Mouse (Mus musculus): ENCODE data around the gene Cd24a. TPM values are rescaled to one million over a fixed set of nuclear protein-coding genes. Genes with fewer than 3 reads are reported as not detected.
A peak's percentile ranks its signal among the peaks of the same experiment; 100 is the strongest.

Cd24a gene
- polyA plus RNA-seq, 1 experiment from 2014 or later = 489 TPM

DNA sequence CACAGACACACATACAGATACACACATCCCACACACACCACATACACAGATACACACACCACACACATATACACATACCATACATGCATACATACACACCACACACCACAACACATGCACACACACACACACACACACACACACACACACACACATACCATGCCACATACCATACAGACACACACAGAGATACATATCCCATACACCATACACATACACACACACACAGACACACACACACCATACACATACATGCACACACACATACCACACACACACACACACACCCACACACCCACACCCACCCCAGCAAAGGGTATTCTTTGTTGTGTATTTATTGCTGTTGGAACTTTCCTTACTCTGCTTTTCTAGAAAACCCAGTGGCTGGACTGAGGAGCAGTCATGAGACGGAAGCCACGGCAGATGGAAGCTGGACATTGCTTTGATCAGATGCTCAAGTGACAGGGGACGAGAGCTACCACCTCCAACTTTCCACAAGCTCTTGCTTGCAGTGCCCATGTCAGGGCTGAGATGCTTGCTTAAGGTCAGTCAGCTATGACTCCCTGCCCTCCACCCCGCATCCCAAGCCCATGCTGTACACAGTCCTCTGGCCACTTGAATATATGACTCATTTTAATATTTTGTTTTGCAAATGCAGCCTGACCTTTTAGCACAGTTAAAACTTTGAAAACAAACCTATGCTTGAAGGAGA is 26.0 kb downstream of the Cd24a start:
- no peak overlapping the region for H3K4me2 ChIP-seq (ENCODE audit: low read length)
- no peaks in the 10 kb centered on the region for H3K4me1 ChIP-seq (replicated peaks; ENCODE audit: insufficient read depth, low read length)
- H3K9me3 ChIP-seq (replicated peaks; ENCODE audit: low read length) = no peaks in the 10 kb centered on the region
- ATAC-seq (replicated peaks; ENCODE audit: low FRiP score, low read depth) (no peak), DNase-seq (ENCODE audit: low spot score) (no peak)
- H3K36me3 ChIP-seq (ENCODE audit: insufficient read depth, low read length) = no peaks in the 10 kb centered on the region
- H3K27ac ChIP-seq = no peak overlapping the region
- no peaks in the 10 kb centered on the region for H3K27me3 ChIP-seq (ENCODE audit: insufficient read depth, low read length)
- 54% methylated on average over 4 of the region's 4 CpGs for WGBS
- H3K9ac ChIP-seq (ENCODE audit: low read depth, low read length) = no peak overlapping the region
- TF ChIP-seq CTCF (IDR thresholded peaks at IDR 0.05; ENCODE audit: low read depth) = no peak
- no peak overlapping the region for H3K4me3 ChIP-seq (replicated peaks; ENCODE audit: low read depth, low read length)

DNA sequence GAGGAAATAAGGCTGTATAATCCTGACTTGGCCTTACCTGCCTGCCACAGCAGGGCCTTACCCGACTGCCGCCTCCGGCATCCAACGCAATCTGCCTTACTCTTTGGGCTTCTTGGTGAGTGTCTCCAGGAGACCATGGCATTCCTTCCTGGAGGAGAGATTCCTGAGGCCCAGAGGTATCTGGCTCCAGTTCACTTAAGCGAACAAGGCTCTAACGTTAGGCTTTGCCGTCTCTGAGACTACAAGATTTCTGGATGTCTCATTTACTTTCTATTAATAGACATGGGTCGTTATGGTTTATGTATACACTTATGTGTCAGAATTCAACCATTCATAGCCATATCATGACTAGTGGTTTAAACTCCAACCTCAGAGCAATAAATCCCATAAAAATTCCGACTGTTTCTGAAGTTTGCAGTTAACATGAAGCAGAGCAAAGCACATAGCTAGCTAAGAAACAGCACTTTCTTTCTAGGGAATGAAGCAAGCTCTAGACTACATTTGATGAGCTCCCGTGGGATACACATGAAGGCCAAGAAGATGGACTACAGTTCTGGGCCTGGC is 26.7 kb downstream of the Cd24a start:
- H3K4me2 ChIP-seq (ENCODE audit: low read length) = no peak overlapping the region
- no peak for TF ChIP-seq CTCF (IDR thresholded peaks at IDR 0.05; ENCODE audit: low read depth)
- H3K36me3 ChIP-seq (ENCODE audit: insufficient read depth, low read length) = no peaks in the 10 kb centered on the region
- H3K4me1 ChIP-seq (replicated peaks; ENCODE audit: insufficient read depth, low read length) = no peaks in the 10 kb centered on the region
- no peaks in the 10 kb centered on the region for H3K27me3 ChIP-seq (ENCODE audit: insufficient read depth, low read length)
- ATAC-seq (replicated peaks; ENCODE audit: low FRiP score, low read depth) (no peak), DNase-seq (ENCODE audit: low spot score) (peak; percentile 59)
- no peak overlapping the region for H3K4me3 ChIP-seq (replicated peaks; ENCODE audit: low read depth, low read length)
- WGBS = 61% methylated on average over 10 of the region's 10 CpGs
- H3K27ac ChIP-seq = no peak overlapping the region
- no peak overlapping the region for H3K9ac ChIP-seq (ENCODE audit: low read depth, low read length)
- H3K9me3 ChIP-seq (replicated peaks; ENCODE audit: low read length) = no peaks in the 10 kb centered on the region

- TF ChIP-seq CTCF (IDR thresholded peaks at IDR 0.05; ENCODE audit: low read depth) = no peak
- WGBS = 73% methylated on average over 7 of the region's 7 CpGs
- no peaks in the 10 kb centered on the region for H3K4me1 ChIP-seq (replicated peaks; ENCODE audit: insufficient read depth, low read length)
- H3K4me3 ChIP-seq (replicated peaks; ENCODE audit: low read depth, low read length) = no peak overlapping the region
- no peak for DNase-seq (ENCODE audit: low spot score)
- no peaks in the 10 kb centered on the region for H3K9me3 ChIP-seq (replicated peaks; ENCODE audit: low read length)
- no peak overlapping the region for H3K9ac ChIP-seq (ENCODE audit: low read depth, low read length)
- no peak overlapping the region for H3K27ac ChIP-seq
- no peaks in the 10 kb centered on the region for H3K27me3 ChIP-seq (ENCODE audit: insufficient read depth, low read length)
- no peaks in the 10 kb centered on the region for H3K36me3 ChIP-seq (ENCODE audit: insufficient read depth, low read length)
- no peak for ATAC-seq (replicated peaks; ENCODE audit: low FRiP score, low read depth)
- H3K4me2 ChIP-seq (ENCODE audit: low read length) = no peak overlapping the region
Observed at GRCm38 (mm10) chr10:43605901-43606300, 27.8 kb downstream of the Cd24a start.

DNA sequence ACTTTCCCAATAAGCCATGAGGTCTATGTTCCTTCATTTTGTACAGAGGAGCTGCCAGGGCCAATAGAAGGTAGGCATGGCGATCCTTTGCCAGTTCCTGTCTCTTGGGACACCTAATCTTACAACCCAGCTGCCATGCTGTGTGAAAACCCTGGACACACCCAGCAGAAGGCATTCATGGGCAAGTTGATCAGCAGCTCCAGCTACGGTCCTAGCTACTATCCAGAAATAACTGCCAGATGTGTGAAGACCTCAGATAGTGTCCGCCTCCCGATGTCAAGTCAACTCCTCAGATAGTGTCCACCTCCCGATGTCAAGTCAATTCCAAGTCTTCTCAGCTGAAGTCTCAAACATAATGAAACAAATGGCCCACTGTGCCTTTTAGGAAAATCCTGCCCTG is 31.4 kb downstream of the Cd24a start:
- H3K9ac ChIP-seq (ENCODE audit: low read depth, low read length) = no peak overlapping the region
- H3K4me3 ChIP-seq (replicated peaks; ENCODE audit: low read depth, low read length) = no peak overlapping the region
- no peaks in the 10 kb centered on the region for H3K27me3 ChIP-seq (ENCODE audit: insufficient read depth, low read length)
- DNase-seq (ENCODE audit: low spot score) (no peak), ATAC-seq (replicated peaks; ENCODE audit: low FRiP score, low read depth) (no peak)
- H3K36me3 ChIP-seq (ENCODE audit: insufficient read depth, low read length) = no peaks in the 10 kb centered on the region
- 86% methylated on average over 5 of the region's 5 CpGs for WGBS
- H3K4me1 ChIP-seq (replicated peaks; ENCODE audit: insufficient read depth, low read length) = no peaks in the 10 kb centered on the region
- H3K27ac ChIP-seq = no peak overlapping the region
- no peaks in the 10 kb centered on the region for H3K9me3 ChIP-seq (replicated peaks; ENCODE audit: low read length)
- no peak for TF ChIP-seq CTCF (IDR thresholded peaks at IDR 0.05; ENCODE audit: low read depth)
- H3K4me2 ChIP-seq (ENCODE audit: low read length) = no peak overlapping the region

DNA sequence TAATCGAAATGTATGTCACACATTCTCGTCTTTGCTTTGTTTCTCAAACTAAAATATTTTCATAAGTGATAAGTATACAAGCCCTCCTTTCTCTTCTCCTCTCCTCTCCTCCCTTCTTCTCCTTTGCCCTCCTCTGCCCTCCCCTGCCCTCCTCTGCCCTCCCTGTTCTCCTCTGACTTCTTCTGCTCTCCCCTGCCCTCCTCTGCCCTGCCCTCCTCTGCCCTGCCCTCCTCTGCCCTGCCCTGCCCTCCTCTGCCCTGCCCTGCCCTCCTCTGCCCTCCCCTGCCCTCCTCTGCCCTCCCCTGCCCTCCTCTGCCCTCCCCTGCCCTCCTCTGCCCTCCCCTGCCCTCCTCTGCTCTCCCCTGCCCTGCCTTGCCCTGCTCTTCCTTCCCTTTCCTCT is 31.9 kb downstream of the Cd24a start:
- no peaks in the 10 kb centered on the region for H3K9me3 ChIP-seq (replicated peaks; ENCODE audit: low read length)
- DNase-seq (ENCODE audit: low spot score) (no peak), ATAC-seq (replicated peaks; ENCODE audit: low FRiP score, low read depth) (no peak)
- 64% methylated on average over 2 of the region's 2 CpGs for WGBS
- no peak for TF ChIP-seq CTCF (IDR thresholded peaks at IDR 0.05; ENCODE audit: low read depth)
- no peak overlapping the region for H3K27ac ChIP-seq
- no peaks in the 10 kb centered on the region for H3K4me1 ChIP-seq (replicated peaks; ENCODE audit: insufficient read depth, low read length)
- H3K4me2 ChIP-seq (ENCODE audit: low read length) = no peak overlapping the region
- H3K27me3 ChIP-seq (ENCODE audit: insufficient read depth, low read length) = no peaks in the 10 kb centered on the region
- no peaks in the 10 kb centered on the region for H3K36me3 ChIP-seq (ENCODE audit: insufficient read depth, low read length)
- H3K9ac ChIP-seq (ENCODE audit: low read depth, low read length) = no peak overlapping the region
- H3K4me3 ChIP-seq (replicated peaks; ENCODE audit: low read depth, low read length) = no peak overlapping the region

GRCm38 (mm10) chr10:43611081-43611480 is 33.0 kb downstream of the Cd24a start:
- Histone ChIP-seq H3K4me1 (replicated peaks; ENCODE audit: insufficient read depth, low read length) (no peaks in the 10 kb centered on the region), H3K4me3 (replicated peaks; ENCODE audit: low read depth, low read length) (no peak overlapping the region), H3K4me2 (ENCODE audit: low read length) (no peak overlapping the region), H3K27me3 (ENCODE audit: insufficient read depth, low read length) (no peaks in the 10 kb centered on the region), H3K27ac (no peak overlapping the region), H3K9me3 (replicated peaks; ENCODE audit: low read length) (no peaks in the 10 kb centered on the region), H3K9ac (ENCODE audit: low read depth, low read length) (no peak overlapping the region), H3K36me3 (ENCODE audit: insufficient read depth, low read length) (no peaks in the 10 kb centered on the region)
- DNase-seq (ENCODE audit: low spot score) (no peak), ATAC-seq (replicated peaks; ENCODE audit: low FRiP score, low read depth) (no peak)
- TF ChIP-seq CTCF (IDR thresholded peaks at IDR 0.05; ENCODE audit: low read depth) = no peak
